Mouse (Mus musculus) embryonic facial prominence, embryonic 10.5 days (tissue): ENCODE results near the gene Sobp. TPM values are rescaled to one million over a fixed set of nuclear protein-coding genes. Genes with fewer than 3 reads are reported as not detected.

Source experiments
- DNase-seq: peaks from one replicate; pipeline ENCODE4 v3.0.0-alpha.2; 2017; ENCODE audit warnings: low spot score
- H3K27ac ChIP-seq: fragments of 300-500 bp; sonication (generic); replicated peaks from 2 replicates; pipeline ENCODE4 v1.5.1; 2016; ENCODE audit warnings: mild to moderate bottlenecking
- H3K27me3 ChIP-seq: fragments of 300-500 bp; sonication (generic); replicated peaks from 2 replicates; pipeline ENCODE4 v1.6.1; 2016; ENCODE audit warnings: low read depth, mild to moderate bottlenecking; ENCODE audit not compliant: poor library complexity, severe bottlenecking
- H3K36me3 ChIP-seq: fragments of 300-500 bp; sonication (generic); replicated peaks from 2 replicates; pipeline ENCODE4 v1.6.1; 2016; ENCODE audit warnings: mild to moderate bottlenecking, moderate library complexity
- H3K4me1 ChIP-seq: fragments of 300-500 bp; sonication (generic); 2 replicates; pipeline ENCODE4 v1.6.1; 2016
- H3K4me3 ChIP-seq: fragments of 300-500 bp; sonication (generic); 2 replicates; pipeline ENCODE4 v1.5.1; 2016; ENCODE audit warnings: mild to moderate bottlenecking, moderate library complexity
- H3K9me3 ChIP-seq: fragments of 300-500 bp; sonication (generic); 2 replicates; pipeline ENCODE4 v1.6.1; 2016; ENCODE audit warnings: mild to moderate bottlenecking
- WGBS: fragments of 180-500 bp; shearing (Covaris S2); methylation state at CpG from one replicate; pipeline ENCODE4 v1.1.7; 2016; 5-methylcytosine and 5-hydroxymethylcytosine counted together
- polyA plus RNA-seq: library from polyadenylated mRNA; unstranded; fragments of >200 nt; fragmentation: Nextera tagmentation; extraction: Ambion mirVana; gene quantifications from 2 replicates; pipeline ENCODE4 v1.2.1, GENCODE M21; 2016

Gene Sobp
- polyA plus RNA-seq, 1 experiment from 2014 or later = 3.2 TPM

DNA sequence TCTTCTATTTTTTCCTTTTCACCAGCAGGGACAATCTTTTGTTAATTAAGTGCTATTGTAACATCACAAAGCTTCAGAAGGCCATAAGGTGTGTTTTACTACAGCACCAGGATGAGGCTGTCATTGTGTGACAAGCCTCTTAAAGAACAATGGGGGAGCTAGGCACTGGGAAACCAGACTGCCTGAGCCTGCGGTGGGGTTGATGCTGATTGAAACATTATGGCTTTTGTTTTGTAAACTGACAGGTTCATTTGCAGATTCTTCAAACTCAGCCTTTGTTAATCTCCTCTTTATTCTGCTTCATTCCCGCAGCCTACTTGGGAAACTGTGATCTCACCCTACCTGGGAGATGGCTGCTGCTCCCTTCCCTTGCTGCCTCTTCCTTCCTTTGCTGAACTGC is 206.0 kb downstream of the Sobp start:
- Histone ChIP-seq H3K9me3 (no peaks in the 10 kb centered on the region), H3K4me1 (peaks cover 29% of the 10 kb centered on the region), H3K4me3 (no peak overlapping the region), H3K27ac (no peak overlapping the region), H3K27me3 (peaks cover 12% of the 10 kb centered on the region; the same call in 1 of the 2 replicates), H3K36me3 (no peaks in the 10 kb centered on the region)
- no peak for DNase-seq
- 8% methylated on average over 2 of the region's 2 CpGs for WGBS

DNA sequence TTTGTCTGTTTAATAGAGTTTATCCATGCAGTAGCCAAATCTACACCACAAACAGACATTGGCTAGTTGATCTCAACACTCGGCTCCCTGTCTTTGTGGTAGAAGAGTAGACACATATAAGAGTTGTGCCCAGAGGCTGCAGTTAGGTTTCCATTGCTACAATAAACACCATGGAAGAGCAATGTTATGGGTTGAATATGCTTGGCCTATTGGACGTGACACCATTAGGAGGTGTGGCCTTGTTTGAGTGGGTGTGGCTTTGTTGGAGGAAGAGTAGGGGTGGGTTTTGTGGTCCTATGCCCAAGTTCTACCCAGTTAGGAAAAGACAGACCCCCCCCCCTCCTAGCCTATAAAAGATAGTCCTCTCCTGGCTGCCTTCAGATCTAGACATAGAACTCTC is 211.3 kb downstream of the Sobp start:
- no peaks in the 10 kb centered on the region for H3K9me3 ChIP-seq
- peak overlapping the region; percentile 81 for H3K27ac ChIP-seq
- H3K4me1 ChIP-seq = peaks cover 32% of the 10 kb centered on the region
- 98% methylated on average over 2 of the region's 2 CpGs for WGBS
- no peaks in the 10 kb centered on the region; the same call in 1 of the 2 replicates for H3K27me3 ChIP-seq
- DNase-seq = no peak
- H3K4me3 ChIP-seq = no peak overlapping the region
- no peaks in the 10 kb centered on the region for H3K36me3 ChIP-seq

DNA sequence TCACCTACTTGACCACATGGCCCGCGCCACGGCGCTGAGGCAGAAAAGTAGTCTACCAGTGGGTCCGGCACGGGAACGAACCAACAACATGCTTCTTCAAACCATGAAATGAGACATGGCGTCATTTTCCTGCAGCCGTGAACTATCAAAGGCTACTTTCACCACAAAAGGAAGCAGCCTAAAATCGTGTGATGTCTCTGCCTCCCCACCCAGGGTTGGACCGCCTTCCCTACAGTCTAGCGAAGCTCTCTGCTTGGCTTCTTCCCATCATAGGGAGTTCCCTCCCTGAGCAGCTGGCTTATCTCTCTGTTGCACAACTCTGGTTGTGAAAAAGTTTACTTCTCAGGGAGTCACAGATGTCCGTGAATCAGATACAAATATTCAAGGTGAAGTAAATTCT is 211.7 kb downstream of the Sobp start:
- H3K36me3 ChIP-seq = no peaks in the 10 kb centered on the region
- DNase-seq = no peak
- peaks cover 3% of the 10 kb centered on the region for H3K27me3 ChIP-seq
- H3K4me1 ChIP-seq = peaks cover 36% of the 10 kb centered on the region
- WGBS = 89% methylated on average over 13 of the region's 13 CpGs
- H3K4me3 ChIP-seq = no peak overlapping the region
- H3K9me3 ChIP-seq = no peaks in the 10 kb centered on the region
- H3K27ac ChIP-seq = peak overlapping the region; percentile 81

DNA sequence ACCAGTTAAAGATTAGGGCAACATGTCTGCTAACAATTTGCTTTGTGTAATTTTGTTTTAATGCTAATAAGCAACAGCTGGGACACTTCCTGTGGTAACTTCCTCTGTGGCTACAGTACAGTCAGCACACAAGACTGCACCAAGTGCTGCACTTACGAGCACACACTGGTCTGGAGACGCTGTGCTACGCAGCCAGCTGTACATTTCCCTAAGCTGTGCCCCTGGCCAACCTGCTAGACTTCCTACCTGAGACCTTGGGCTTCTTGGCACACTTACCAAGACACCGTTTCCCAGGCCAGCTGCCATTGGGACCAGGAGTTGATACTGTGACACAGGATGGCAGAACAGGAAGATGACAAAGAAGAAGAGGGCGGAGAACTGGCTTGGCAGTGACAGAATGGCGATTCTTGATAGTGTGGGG is 212.1 kb downstream of the Sobp start:
- 63% methylated on average over 6 of the region's 6 CpGs for WGBS
- H3K9me3 ChIP-seq = no peaks in the 10 kb centered on the region
- peak; percentile 36 for DNase-seq
- H3K4me3 ChIP-seq = no peak overlapping the region
- H3K4me1 ChIP-seq = peaks cover 41% of the 10 kb centered on the region
- H3K27me3 ChIP-seq = peaks cover 7% of the 10 kb centered on the region
- peak overlapping the region; percentile 81 for H3K27ac ChIP-seq
- H3K36me3 ChIP-seq = no peaks in the 10 kb centered on the region

DNA sequence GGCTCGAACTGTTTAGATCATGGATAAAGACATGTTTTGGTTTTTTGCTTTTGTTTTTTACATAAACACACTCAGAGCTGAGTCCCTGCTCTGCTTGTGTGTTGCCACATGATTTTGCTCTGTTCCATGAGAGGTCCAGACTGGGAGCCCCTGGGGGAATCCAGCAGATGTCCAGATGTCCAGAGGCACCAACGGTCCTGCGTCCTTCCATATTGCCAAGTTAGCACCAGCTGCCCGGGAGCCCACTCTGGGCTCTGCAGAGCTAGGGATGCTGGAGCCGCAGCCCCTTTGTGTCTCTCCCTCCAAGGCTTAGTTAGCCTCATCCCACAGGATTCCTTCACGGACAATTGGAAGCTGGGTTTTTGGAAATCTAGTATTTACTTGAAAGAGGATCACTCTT is 212.6 kb downstream of the Sobp start:
- H3K4me3 ChIP-seq = no peak overlapping the region
- WGBS = 42% methylated on average over 6 of the region's 6 CpGs
- H3K27me3 ChIP-seq = peaks cover 12% of the 10 kb centered on the region
- H3K4me1 ChIP-seq = peaks cover 42% of the 10 kb centered on the region
- DNase-seq = peak; percentile 54
- peak overlapping the region; percentile 81 for H3K27ac ChIP-seq
- H3K36me3 ChIP-seq = no peaks in the 10 kb centered on the region
- no peaks in the 10 kb centered on the region for H3K9me3 ChIP-seq

DNA sequence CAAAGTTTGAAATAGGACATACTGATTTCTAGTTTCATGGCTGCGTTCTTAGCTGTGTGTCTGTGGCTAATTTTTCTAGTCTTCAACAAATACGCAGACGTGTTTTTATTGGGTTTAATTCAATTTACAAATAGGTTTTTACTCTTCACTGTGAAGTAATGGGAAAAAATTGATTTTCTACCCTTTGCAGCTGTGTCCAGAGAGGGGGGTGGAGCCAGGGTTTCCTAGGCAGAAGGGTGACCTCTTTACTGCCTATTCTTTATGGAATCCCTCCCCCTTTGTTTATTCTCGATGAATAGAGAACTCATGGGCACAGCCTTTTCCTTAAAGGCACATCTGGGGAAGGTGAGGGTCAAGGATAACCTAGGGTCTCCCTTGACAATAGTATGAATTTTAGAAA is 215.6 kb downstream of the Sobp start:
- WGBS = 55% methylated on average over 4 of the region's 4 CpGs
- no peaks in the 10 kb centered on the region for H3K36me3 ChIP-seq
- no peak for DNase-seq
- H3K4me3 ChIP-seq = peak overlapping the region; percentile 51
- H3K27ac ChIP-seq = peak overlapping the region; percentile 73
- peaks cover 42% of the 10 kb centered on the region for H3K4me1 ChIP-seq
- no peaks in the 10 kb centered on the region; the same call in 1 of the 2 replicates for H3K9me3 ChIP-seq
- H3K27me3 ChIP-seq = peaks cover 25% of the 10 kb centered on the region

DNA sequence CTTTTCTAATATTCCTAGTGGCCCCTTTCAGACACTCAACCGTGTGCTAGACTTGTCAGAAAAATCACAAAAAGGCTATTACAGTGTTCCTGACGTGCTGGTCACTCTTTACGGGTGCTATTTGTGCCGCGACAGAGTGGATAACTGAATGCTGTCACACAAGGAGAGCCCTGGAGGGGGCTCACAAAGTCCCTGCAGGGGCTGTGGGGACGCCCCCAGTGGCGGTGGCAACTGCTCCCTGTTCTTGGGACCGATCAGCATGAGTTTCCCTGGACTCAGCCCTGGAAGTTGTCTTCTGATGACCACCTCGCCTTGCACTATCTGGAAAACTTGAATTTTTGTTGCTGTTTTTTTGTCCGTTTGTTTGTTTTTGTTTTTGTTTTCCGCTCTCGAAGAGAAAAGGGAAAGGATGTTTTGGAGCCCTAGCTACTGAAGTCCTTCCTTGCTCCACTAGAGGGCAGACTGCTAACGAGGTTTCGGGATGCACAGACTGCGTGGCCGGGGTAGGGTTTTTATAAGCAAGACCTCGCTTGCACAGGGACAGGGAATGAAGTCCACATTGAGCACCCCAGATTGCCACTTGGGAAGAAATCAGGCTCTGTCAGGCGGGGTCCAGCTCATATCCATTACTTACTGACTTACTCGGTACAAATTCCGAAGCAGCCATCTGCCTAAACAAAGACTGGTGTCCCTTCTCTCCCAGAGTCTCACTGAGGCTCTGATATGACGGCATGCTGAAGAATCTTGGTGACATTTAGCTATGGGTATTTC is 216.3 kb downstream of the Sobp start:
- Histone ChIP-seq H3K36me3 (no peaks in the 10 kb centered on the region), H3K4me1 (peaks cover 42% of the 10 kb centered on the region), H3K9me3 (no peaks in the 10 kb centered on the region; the same call in 1 of the 2 replicates), H3K4me3 (peak overlapping the region; percentile 51), H3K27ac (peak overlapping the region; percentile 73), H3K27me3 (peaks cover 25% of the 10 kb centered on the region)
- peak; percentile 83 for DNase-seq
- WGBS = 6% methylated on average over 21 of the region's 21 CpGs

DNA sequence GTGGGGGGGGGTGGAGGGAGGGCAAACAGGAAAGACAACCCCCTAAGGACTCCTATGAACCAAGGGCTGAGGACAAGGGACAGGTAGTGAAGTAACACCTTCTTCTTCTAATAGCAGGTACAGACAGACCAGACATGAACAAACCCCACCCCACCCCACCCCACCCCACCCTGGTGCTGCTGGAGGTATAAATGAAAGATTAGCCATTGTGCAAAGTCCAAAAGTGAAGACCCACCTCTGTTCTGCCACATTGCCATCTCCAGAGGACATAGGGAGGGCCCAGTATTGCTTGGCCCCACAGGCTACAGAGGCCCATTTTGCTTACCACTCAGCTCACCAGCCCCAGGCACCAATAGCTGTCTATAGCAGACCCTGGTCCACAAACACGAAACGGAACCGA is 219.1 kb downstream of the Sobp start:
- no peaks in the 10 kb centered on the region; the same call in 1 of the 2 replicates for H3K9me3 ChIP-seq
- H3K27me3 ChIP-seq = peaks cover 25% of the 10 kb centered on the region
- no peak for DNase-seq
- 93% methylated on average over 3 of the region's 3 CpGs for WGBS
- H3K4me3 ChIP-seq = no peak overlapping the region
- H3K4me1 ChIP-seq = peaks cover 44% of the 10 kb centered on the region
- no peak overlapping the region for H3K27ac ChIP-seq
- no peaks in the 10 kb centered on the region for H3K36me3 ChIP-seq

DNA sequence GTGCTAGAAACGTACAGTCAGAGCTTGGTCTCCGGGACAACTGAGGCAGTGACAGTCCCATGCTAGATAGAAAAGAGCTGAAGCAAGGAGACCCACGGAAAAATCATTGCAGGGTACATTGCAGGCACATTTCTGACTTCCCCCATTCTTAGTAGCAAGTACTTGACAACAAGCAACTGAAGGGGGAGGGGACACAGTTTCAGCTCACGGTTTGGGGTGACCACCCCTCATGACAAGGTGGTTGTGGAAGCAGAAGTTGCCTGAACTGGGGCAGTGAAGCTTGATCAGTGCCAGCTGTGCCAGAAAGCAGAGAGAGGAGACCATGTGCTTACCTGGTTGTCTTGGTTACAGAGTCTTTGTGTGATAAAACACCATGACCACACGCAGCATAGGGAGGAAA is 220.7 kb downstream of the Sobp start:
- no peak overlapping the region for H3K4me3 ChIP-seq
- DNase-seq = no peak
- H3K9me3 ChIP-seq = no peaks in the 10 kb centered on the region; the same call in 1 of the 2 replicates
- peaks cover 52% of the 10 kb centered on the region for H3K4me1 ChIP-seq
- H3K27me3 ChIP-seq = peaks cover 25% of the 10 kb centered on the region
- WGBS = 77% methylated on average over 5 of the region's 5 CpGs
- H3K27ac ChIP-seq = no peak overlapping the region
- no peaks in the 10 kb centered on the region for H3K36me3 ChIP-seq

Other genes with a start within 250 kb of the Sobp start
- gene 9030612E09Rik, start 174 bp upstream of the Sobp start, polyA plus RNA-seq = 0.80 and 1.4 TPM in 2 replicates
- gene Pdss2, start 47.0 kb upstream of the Sobp start, polyA plus RNA-seq = 15.5 and 15.9 TPM in 2 replicates